Mouse (Mus musculus): ENCODE data around the gene Rbak.
"Not testable (repeated sequence)": the region's sequence is repeated elsewhere in the genome, so short reads cannot be mapped to it uniquely, and the experiment has no call there.

- TF ChIP-seq EP300, CTCF (IDR thresholded peaks at IDR 0.05; ENCODE audit: low read depth): not testable (repeated sequence)
Observed at GRCm38 (mm10) chr5:143188014-143188413, 7.4 kb upstream of the Rbak start.

All from liver, postnatal 0 days (tissue).